Comparison of ENCODE assay signal across 9 mouse cellular contexts in the genomic region with DNA sequence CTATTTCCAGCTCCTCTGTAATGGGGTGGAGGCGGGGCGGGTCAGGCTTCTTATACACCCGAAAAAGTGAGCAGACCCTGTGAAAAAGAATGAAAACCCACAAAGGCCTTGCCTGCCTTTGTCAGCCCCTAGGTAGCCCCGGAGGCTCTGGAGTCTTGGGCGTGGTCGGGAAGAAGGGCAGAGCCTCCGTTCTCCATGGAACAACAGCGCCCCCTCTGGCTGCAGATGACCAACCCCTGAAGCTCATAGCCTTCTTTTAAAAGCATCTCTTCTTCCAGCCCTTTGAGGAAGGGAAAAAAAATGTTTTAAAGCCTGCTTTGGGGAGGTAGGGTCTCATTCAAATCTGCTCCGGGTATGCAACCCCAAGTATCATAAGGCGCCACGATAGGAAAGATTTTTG. TPM values are rescaled to one million over a fixed set of nuclear protein-coding genes. Genes with fewer than 3 reads are reported as not detected.
DNase-seq lines count a peak whose midpoint lies in the region; ATAC-seq lines count a peak whose summit lies in the region.
"Had no signal": no experiment of that assay in that cellular context is flagged by ENCODE, and none has a peak within 500 bp of the region (broad histone marks: within the 10 kb centered on the region; RNA-seq: fewer than 3 reads in every experiment).

No protein-coding gene starts in this region.

- peak overlapping the region; percentile 17 for H3K4me2 ChIP-seq in heart, embryonic 11.5 days

- 19% methylated on average over 11 of the region's 11 CpGs for WGBS in heart, embryonic 11.5 days (ENCODE audit: insufficient replicate concordance)

- H3K4me3 ChIP-seq in heart, embryonic 11.5 days (ENCODE audit: low read depth, low read length) = no peak overlapping the region

- peak overlapping the region; percentile 16; the same call in 1 of the 2 replicates for H3K9ac ChIP-seq in heart, embryonic 11.5 days (ENCODE audit: low read depth, low read length)

- H3K27ac ChIP-seq in heart, embryonic 11.5 days (ENCODE audit: low read depth, low read length) = no peak overlapping the region
- H3K27ac ChIP-seq: macrophage had no signal

- H3K27me3 ChIP-seq in heart, embryonic 11.5 days (ENCODE audit: control insufficient read depth, insufficient read depth, low read length) = no peaks in the 10 kb centered on the region

- H3K9me3 ChIP-seq in heart, embryonic 11.5 days (replicated peaks; ENCODE audit: control insufficient read depth, low read length) = no peaks in the 10 kb centered on the region

- DNase-seq in CD4-positive, CD25-positive, alpha-beta regulatory T cell, adult 2 months (ENCODE audit: low read depth, low spot score) = peak; percentile 14
- peak; percentile 89 for DNase-seq in ZHBTc4 (ENCODE audit: low read depth, low spot score)
- DNase-seq in embryo, embryonic 9.5 days (ENCODE audit: extremely low spot score) = peak; percentile 80
- peak; percentile 74 to 79 for DNase-seq in layer of hippocampus, postnatal 10 days (ENCODE audit: low spot score in 2 of 2)
- DNase-seq in thymus, postnatal 0 days (ENCODE audit: low spot score) = peak; percentile 23

- no peak for ATAC-seq in CD4-positive, CD25-positive, alpha-beta regulatory T cell, adult 4 months
- ATAC-seq in heart, embryonic 11.5 days (replicated peaks; ENCODE audit: insufficient number of reproducible peaks, low FRiP score, low TSS enrichment) = no peak
- ATAC-seq in megakaryocyte progenitor cell, adult 5-6 weeks (replicated peaks; ENCODE audit: poor library complexity) = peak; percentile 60; the same call in 1 of the 2 replicates

- H3K4me1 ChIP-seq in heart, embryonic 11.5 days (ENCODE audit: control insufficient read depth, insufficient read depth, low read length) = peaks cover 23% of the 10 kb centered on the region

- H3K36me3 ChIP-seq in heart, embryonic 11.5 days (ENCODE audit: control insufficient read depth, insufficient read depth, low read length) = no peaks in the 10 kb centered on the region

RNA-seq across cellular contexts. Expression of a gene that starts 2.4 kb away (rescaled TPM):
- polyA plus RNA-seq in CD4-positive, CD25-positive, alpha-beta regulatory T cell, adult 4 months (2017; shearing (Covaris generic)) = not detected
- 16.3 and 22.1 TPM in 2 replicates for polyA plus RNA-seq in heart, embryonic 11.5 days (2014; fragmentation: Nextera tagmentation; extraction: Ambion mirVana)
- 10 to 100 TPM; 38.0 to 38.9 TPM for total RNA-seq in layer of hippocampus, postnatal 10 days (2021)
- total RNA-seq in megakaryocyte progenitor cell, adult 5-6 weeks (2015) = not detected in 2 replicates
- total RNA-seq in megakaryocyte progenitor cell, adult 5-6 weeks (2017) = 0.27 TPM in 1 of 2 replicates, not detected in the other
- polyA plus RNA-seq in thymus, postnatal 0 days (2015; fragmentation: Nextera tagmentation; extraction: Ambion mirVana) = 32.0 and 38.5 TPM in 2 replicates

Comparison
In these comparisons a context has a peak if more than half of its experiments do, and no peak if none do; other contexts are left out.
1. DNase-seq: peak in every context shown above with its lines; median percentile 89 in ZHBTc4; 80 in embryo, embryonic 9.5 days; 76 in layer of hippocampus, postnatal 10 days; 23 in thymus, postnatal 0 days; 14 in CD4-positive, CD25-positive, alpha-beta regulatory T cell, adult 2 months.
2. RNA of a gene that starts 2.4 kb away (polyA plus RNA-seq): 32.0 to 38.5 TPM in thymus, postnatal 0 days and 16.3 to 22.1 TPM in heart, embryonic 11.5 days; not detected in CD4-positive, CD25-positive, alpha-beta regulatory T cell, adult 4 months; every median in the first group is over 10 times any median in the second.